Mouse (Mus musculus) forebrain, embryonic 12.5 days (tissue): Measurements from ENCODE around the gene Irf1. TPM values are rescaled to one million over a fixed set of nuclear protein-coding genes. Genes with fewer than 3 reads are reported as not detected.
A peak's percentile ranks its signal among the peaks of the same experiment; 100 is the strongest.

Experiments
- ATAC-seq: fragments of 200-750 bp; cut with Nextera tagmentation; 2 replicates; pipeline ENCODE4 v1.8.0; 2017; ENCODE audit warnings: moderate TSS enrichment; ENCODE audit not compliant: low FRiP score
- H3K27ac ChIP-seq: fragments of 300-500 bp; sonication (generic); 2 replicates; pipeline ENCODE4 v1.5.1; 2016; ENCODE audit warnings: mild to moderate bottlenecking
- H3K27me3 ChIP-seq: fragments of 300-500 bp; sonication (generic); 2 replicates; pipeline ENCODE4 v1.6.1; 2016; ENCODE audit warnings: mild to moderate bottlenecking
- H3K36me3 ChIP-seq: fragments of 300-500 bp; sonication (generic); replicated peaks from 2 replicates; pipeline ENCODE4 v1.6.1; 2016; ENCODE audit warnings: mild to moderate bottlenecking
- H3K4me1 ChIP-seq: fragments of 300-500 bp; sonication (generic); 2 replicates; pipeline ENCODE4 v1.6.1; 2016
- H3K4me2 ChIP-seq: fragments of 300-500 bp; sonication (generic); 2 replicates; pipeline ENCODE4 v1.6.1; 2016; ENCODE audit warnings: mild to moderate bottlenecking, moderate library complexity
- H3K4me3 ChIP-seq: fragments of 300-500 bp; sonication (generic); replicated peaks from 2 replicates; pipeline ENCODE4 v1.5.1; 2016; ENCODE audit warnings: mild to moderate bottlenecking
- H3K9ac ChIP-seq: fragments of 300-500 bp; sonication (generic); 2 replicates; pipeline ENCODE4 v1.6.1; 2016; ENCODE audit warnings: mild to moderate bottlenecking
- H3K9me3 ChIP-seq: fragments of 300-500 bp; sonication (generic); 2 replicates; pipeline ENCODE4 v1.6.1; 2016
- WGBS: fragments of 180-500 bp; shearing (Covaris S2); methylation state at CpG from one replicate; pipeline ENCODE4 v1.1.7; 2016; 5-methylcytosine and 5-hydroxymethylcytosine counted together
- polyA plus RNA-seq: library from polyadenylated mRNA; unstranded; fragments of >200 nt; fragmentation: Nextera tagmentation; extraction: Ambion mirVana; gene quantifications from 2 replicates; pipeline ENCODE4 v1.2.1, GENCODE M21; 2016

The Irf1 gene
- polyA plus RNA-seq, 1 experiment from 2014 or later: 3.9 TPM

DNA sequence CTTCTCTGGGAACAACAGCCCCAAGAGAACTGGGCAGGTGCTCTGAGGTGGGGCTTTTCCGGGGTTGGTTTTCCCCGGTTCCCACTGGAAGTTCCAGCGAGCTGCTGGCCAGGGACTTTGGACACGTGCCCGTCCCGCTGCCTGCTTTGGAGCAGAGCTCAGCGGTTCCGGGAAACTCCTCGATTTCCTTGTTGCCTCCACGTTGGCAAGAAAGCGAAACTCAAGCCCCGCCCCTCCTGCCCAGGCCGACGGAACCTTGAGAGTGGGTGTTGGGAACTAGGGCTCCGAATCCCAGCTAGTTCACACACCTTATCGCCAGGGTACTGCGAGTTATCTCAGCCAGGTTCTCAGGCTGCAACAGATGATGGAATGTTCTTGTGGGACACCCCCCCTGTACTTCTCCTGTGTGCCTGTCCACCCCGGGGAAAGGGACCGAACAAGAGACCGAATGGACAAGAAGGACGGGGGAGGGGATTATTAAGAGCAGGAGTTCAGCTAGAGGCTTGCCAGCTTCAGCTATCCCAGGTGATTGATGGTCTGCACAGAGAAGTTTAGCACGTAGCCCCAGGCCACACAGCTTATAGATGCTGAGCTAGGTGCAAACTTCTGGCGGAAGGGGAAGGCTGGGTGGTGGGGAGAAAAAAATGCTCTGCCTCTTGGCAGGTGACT lies 6.9 kb upstream of the Irf1 start:
- no peak; the same call in 1 of the 2 replicates for ATAC-seq
- Histone ChIP-seq H3K4me2 (peak overlapping the region; percentile 61), H3K27ac (no peak overlapping the region), H3K36me3 (no peaks in the 10 kb centered on the region), H3K4me3 (peak overlapping the region; percentile 34), H3K9ac (peak overlapping the region; percentile 46), H3K4me1 (peaks cover 38% of the 10 kb centered on the region), H3K9me3 (no peaks in the 10 kb centered on the region), H3K27me3 (peaks cover 76% of the 10 kb centered on the region)
- WGBS: 9% methylated on average over 23 of the region's 23 CpGs

DNA sequence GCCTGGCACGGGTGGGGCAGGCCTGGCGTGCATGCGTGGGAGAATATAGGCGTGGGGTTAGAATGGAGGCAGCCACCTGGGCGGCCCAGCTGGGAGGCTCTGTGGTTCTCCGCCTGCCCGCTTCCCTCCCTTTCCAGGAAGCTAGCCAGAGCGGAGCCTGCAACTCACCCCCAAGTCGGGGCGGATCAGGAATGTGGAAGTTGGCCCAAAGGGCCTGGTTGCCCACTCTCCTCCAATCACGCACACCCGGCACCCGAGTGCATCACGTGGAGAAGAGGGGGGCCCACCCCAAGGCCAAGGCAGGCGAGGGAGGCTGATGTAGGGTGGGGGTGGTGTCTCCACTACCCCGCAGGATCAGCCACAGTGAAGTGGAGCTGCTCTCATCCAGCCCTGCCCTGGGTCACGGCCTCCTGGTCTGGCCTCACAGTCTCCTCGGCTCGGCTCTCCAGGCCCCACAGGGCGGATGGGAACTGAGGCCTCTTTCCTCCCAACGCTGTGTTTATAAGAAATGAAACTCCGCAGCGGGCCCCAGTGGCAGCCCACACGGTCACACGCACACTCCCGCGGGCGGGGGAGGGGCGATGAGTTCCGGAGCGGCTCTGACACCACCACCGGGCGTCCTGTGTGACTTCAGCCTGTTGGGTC lies 6.2 kb upstream of the Irf1 start:
- H3K4me2 ChIP-seq: peak overlapping the region; percentile 61
- H3K9ac ChIP-seq: peak overlapping the region; percentile 46
- H3K36me3 ChIP-seq: no peaks in the 10 kb centered on the region
- H3K4me3 ChIP-seq: peak overlapping the region; percentile 34
- H3K9me3 ChIP-seq: no peaks in the 10 kb centered on the region
- H3K27ac ChIP-seq: 0 out of 2 replicates have a peak overlapping the region, but pooled peaks have one; percentile 25
- ATAC-seq: peak; percentile 67
- WGBS: 3% methylated on average over 33 of the region's 33 CpGs
- H3K27me3 ChIP-seq: peaks cover 74% of the 10 kb centered on the region
- H3K4me1 ChIP-seq: peaks cover 38% of the 10 kb centered on the region

DNA sequence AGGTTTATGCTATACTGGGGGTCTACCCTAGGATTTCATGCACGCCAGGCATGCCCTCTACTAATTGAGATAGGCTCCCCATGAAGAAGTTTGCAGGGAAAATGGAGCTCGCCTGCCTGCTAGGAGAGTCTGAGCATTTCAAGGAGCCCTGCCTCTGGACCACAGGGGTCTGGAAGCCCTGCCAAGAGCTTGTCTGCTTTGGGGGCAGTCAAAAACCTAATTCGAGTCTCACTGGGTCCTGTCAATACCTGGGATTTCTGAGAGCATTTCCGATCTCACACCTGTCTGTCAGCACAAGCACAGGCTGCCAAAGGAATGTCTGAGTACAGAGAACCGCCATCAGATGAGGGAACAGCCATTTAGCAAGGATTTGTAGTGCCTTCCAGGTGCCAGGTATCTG lies 5.2 kb upstream of the Irf1 start:
- WGBS: 42% methylated on average over 5 of the region's 5 CpGs
- Histone ChIP-seq H3K27ac (no peak overlapping the region), H3K4me1 (peaks cover 36% of the 10 kb centered on the region), H3K9ac (no peak overlapping the region), H3K27me3 (peaks cover 79% of the 10 kb centered on the region), H3K4me2 (no peak overlapping the region), H3K4me3 (no peak overlapping the region), H3K9me3 (no peaks in the 10 kb centered on the region), H3K36me3 (no peaks in the 10 kb centered on the region)
- ATAC-seq: no peak

DNA sequence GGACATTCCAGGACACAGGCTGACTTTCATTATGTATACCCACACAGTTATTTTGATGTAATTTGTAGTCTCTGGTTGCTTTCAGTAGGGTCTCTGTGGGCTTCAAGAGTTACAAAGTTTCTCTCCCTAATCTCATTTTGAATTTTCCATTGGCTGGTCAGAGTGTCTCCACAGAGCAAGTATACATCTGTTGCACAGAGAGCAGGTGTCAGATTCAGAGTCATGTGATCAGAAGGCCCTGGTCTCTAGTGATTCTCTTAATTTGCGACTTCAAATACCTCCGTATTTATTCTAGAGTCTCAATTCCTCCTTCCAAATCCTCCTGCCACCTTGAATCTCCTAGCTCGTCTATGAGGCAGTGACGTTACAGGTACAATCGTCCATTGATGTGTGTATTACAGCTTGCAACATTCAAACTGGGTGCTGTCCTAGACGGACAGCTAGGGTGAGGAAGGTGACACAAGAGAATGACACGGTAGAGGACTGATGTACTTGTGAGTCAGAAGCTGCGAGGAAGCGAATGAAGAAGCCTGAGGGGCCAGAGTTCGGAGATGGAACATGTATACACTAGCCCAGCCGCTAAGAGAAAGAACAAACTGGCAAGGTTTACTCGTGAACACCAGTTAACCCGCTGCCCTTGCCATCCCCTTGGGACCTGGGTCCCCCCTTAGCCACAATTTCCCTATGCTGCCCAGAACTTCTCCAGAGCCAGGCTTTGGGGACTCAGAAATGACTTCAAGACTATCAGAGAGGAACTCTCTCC lies 1.2 kb upstream of the Irf1 start:
- H3K27ac ChIP-seq: no peak overlapping the region
- H3K9ac ChIP-seq: no peak overlapping the region
- no peak for ATAC-seq
- WGBS: 78% methylated on average over 13 of the region's 13 CpGs
- H3K4me3 ChIP-seq: no peak overlapping the region
- peaks cover 50% of the 10 kb centered on the region for H3K27me3 ChIP-seq
- H3K36me3 ChIP-seq: no peaks in the 10 kb centered on the region
- H3K4me2 ChIP-seq: no peak overlapping the region
- H3K9me3 ChIP-seq: no peaks in the 10 kb centered on the region
- H3K4me1 ChIP-seq: peaks cover 19% of the 10 kb centered on the region

DNA sequence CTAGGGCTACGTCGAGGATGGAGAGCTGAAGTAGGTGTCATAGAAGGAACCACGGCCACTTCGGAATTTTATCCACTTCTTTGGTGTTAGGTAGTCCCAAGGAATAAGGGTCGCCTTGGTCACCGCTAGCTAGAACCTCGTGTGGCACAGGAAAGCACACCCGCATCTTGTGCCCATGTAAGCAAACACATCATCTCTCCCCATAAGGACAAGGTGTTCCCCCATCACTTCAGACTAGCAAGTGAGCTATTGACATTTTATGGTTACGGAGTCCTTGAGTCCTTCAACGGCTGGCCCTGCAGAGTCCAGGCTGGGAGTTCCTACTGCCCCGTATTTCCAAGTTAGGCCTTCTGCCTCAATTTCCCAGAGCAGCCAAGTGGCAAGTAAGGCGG lies 633 bp upstream of the Irf1 start:
- Histone ChIP-seq H3K9me3 (no peaks in the 10 kb centered on the region), H3K4me1 (peaks cover 13% of the 10 kb centered on the region), H3K9ac (peak overlapping the region; percentile 60; the same call in 1 of the 2 replicates), H3K27ac (no peak overlapping the region), H3K27me3 (peaks cover 46% of the 10 kb centered on the region), H3K4me3 (peak overlapping the region; percentile 74), H3K36me3 (no peaks in the 10 kb centered on the region), H3K4me2 (peak overlapping the region; percentile 98)
- no peak for ATAC-seq
- 60% methylated on average over 12 of the region's 12 CpGs for WGBS

DNA sequence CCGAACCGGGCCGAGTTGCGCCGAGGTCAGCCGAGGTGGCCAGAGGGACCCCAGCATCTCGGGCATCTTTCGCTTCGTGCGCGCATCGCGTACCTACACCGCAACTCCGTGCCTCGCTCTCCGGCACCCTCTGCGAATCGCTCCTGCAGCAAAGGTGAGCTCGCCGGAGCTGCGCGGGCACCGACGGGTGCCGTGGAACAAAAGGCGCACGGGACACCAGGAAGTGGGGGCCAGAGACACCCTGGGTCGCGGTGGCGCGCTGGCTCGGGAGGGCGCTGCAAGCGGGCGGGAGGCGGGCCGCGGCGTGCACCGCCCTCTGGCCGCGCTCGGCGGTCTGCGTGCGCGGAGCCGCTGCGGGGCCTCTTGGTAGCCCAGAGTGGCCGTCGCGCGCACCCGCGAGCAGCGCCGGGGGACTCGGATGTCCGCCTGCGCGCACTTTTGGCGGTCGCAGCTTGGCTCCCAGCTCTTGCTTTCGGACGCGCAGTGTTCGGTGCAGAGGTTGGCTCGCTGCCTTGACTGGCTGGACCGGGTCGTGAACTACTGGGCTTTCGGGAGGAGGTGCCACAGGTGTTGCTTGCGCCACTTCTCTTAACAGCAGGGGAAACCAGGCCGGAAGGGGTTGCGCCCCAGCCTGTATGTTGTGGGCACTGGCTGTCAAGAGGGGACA lies 444 bp downstream of the Irf1 start:
- ATAC-seq: peak; percentile 87
- Histone ChIP-seq H3K4me3 (peak overlapping the region; percentile 74), H3K27ac (0 out of 2 replicates have a peak overlapping the region, but pooled peaks have one; percentile 25), H3K4me2 (peak overlapping the region; percentile 98), H3K9ac (peak overlapping the region; percentile 60), H3K36me3 (0 out of 2 replicates have a peak, but pooled peaks cover 3% of the 10 kb centered on the region), H3K4me1 (peaks cover 12% of the 10 kb centered on the region; the same call in 1 of the 2 replicates), H3K27me3 (peaks cover 38% of the 10 kb centered on the region), H3K9me3 (no peaks in the 10 kb centered on the region)
- under 1% methylated on average over 75 of the region's 75 CpGs for WGBS

DNA sequence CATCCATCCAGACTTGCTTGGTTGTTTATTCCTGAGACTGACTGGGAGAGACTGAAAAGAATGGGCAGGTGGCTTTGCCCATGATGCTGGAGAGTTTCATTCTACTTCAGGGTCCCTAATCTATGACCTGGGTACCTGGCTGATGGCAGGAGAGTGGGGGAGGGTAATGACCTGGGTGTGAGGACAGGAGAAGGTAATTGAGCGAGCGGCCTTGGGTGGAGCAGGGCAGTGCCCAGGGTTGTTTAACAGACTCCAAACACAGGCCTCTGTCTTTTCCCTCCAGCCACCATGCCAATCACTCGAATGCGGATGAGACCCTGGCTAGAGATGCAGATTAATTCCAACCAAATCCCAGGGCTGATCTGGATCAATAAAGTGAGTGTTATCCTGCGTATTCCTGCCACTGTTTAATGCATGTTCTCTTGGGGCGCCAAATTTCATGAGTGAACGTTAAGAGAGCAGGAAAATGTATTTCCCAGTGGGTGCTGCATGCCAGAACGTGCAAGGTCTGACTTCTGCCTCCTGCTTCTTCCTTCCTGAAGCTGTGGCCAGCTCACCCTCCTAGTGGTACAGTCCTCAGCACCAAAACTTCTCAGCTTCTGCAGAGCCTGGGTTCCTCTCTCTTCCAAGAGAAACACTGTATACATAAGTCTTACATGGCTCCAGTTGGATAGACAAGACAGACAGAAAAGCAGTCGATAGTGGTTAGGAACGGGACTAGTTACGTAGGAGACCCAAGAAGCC lies 1.4 kb downstream of the Irf1 start:
- Histone ChIP-seq H3K4me1 (peaks cover 12% of the 10 kb centered on the region; the same call in 1 of the 2 replicates), H3K36me3 (0 out of 2 replicates have a peak, but pooled peaks cover 3% of the 10 kb centered on the region), H3K4me3 (no peak overlapping the region), H3K4me2 (peak overlapping the region; percentile 98), H3K9me3 (no peaks in the 10 kb centered on the region), H3K27me3 (peaks cover 34% of the 10 kb centered on the region), H3K27ac (no peak overlapping the region), H3K9ac (no peak overlapping the region)
- WGBS: 89% methylated on average over 11 of the region's 11 CpGs
- ATAC-seq: no peak

DNA sequence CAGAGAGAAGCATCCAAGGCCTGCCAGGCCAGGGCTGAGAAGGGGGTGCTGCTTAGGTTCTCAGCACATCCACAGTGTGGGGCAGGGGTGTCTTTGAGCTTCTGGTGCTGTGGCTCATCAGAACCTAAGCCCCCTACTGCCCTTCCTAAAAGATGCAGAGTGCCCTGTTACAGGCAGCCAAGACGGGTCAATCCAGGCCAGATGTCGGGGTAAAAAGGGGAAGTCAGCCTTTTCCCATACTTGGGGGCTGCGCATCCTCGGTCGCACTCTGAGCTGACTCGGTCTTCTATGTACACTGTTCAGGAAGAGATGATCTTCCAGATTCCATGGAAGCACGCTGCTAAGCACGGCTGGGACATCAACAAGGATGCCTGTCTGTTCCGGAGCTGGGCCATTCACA lies 2.7 kb downstream of the Irf1 start:
- H3K4me2 ChIP-seq: no peak overlapping the region
- no peaks in the 10 kb centered on the region for H3K9me3 ChIP-seq
- H3K4me1 ChIP-seq: peaks cover 12% of the 10 kb centered on the region; the same call in 1 of the 2 replicates
- peaks cover 26% of the 10 kb centered on the region for H3K27me3 ChIP-seq
- WGBS: 83% methylated on average over 9 of the region's 9 CpGs
- no peak for ATAC-seq
- H3K9ac ChIP-seq: no peak overlapping the region
- no peak overlapping the region for H3K4me3 ChIP-seq
- H3K36me3 ChIP-seq: 0 out of 2 replicates have a peak, but pooled peaks cover 3% of the 10 kb centered on the region
- H3K27ac ChIP-seq: no peak overlapping the region

DNA sequence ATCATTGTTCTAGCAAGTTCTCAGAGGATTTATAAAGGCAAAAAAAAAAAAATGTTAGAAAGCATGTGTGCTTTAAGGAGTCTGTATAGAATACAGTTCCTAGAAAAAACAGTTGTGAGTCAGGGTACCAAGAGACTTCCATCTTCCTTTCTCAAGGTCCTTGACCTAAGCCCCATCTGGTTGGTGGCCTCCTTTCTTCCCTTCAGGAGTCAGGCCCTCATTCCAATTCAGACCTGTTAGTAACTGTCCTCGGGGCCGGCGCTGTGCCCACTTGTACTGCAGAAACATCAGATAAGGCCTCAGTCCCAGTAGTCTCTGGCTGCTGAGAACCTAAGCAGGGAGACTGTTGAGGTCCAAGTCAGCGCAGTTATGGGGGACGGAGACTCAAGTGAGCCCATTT lies 3.3 kb downstream of the Irf1 start, which contains the start of gene Gm17334:
Gm17334 (minus strand) TSS at position 101 of the 400 bp plus-strand sequence.
- peaks cover 12% of the 10 kb centered on the region; the same call in 1 of the 2 replicates for H3K4me1 ChIP-seq
- ATAC-seq: no peak
- H3K36me3 ChIP-seq: 0 out of 2 replicates have a peak, but pooled peaks cover 3% of the 10 kb centered on the region
- H3K9me3 ChIP-seq: no peaks in the 10 kb centered on the region
- H3K4me3 ChIP-seq: no peak within 1 kb of the TSS
- no peak within 1 kb of the TSS for H3K4me2 ChIP-seq
- H3K9ac ChIP-seq: no peak within 1 kb of the TSS
- no peak within 1 kb of the TSS for H3K27ac ChIP-seq
- 95% methylated on average over 5 of the region's 5 CpGs for WGBS
- H3K27me3 ChIP-seq: peaks cover 25% of the 10 kb centered on the region

DNA sequence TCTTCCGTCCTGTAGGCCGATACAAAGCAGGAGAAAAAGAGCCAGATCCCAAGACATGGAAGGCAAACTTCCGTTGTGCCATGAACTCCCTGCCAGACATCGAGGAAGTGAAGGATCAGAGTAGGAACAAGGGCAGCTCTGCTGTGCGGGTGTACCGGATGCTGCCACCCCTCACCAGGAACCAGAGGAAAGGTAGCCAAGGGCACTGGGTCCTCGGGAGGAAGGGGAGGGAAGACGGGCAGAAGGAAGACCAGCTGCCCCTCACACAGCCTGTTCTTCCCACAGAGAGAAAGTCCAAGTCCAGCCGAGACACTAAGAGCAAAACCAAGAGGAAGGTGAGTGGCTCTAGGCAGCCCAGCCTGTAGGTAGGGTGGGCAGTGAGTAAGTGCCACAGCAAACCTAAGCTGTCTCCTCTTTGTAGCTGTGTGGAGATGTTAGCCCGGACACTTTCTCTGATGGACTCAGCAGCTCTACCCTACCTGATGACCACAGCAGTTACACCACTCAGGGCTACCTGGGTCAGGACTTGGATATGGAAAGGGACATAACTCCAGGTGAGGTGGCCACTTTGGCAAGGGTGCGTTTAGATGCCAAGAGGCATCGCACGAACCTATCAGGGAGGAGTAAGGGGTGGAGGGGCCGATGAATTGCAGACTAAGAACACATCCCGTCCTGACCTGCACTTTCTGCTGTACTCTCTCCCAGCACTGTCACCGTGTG lies 4.0 kb downstream of the Irf1 start:
- no peak for ATAC-seq
- no peak overlapping the region for H3K4me3 ChIP-seq
- no peak overlapping the region for H3K4me2 ChIP-seq
- H3K36me3 ChIP-seq: 0 out of 2 replicates have a peak, but pooled peaks cover 3% of the 10 kb centered on the region
- H3K27ac ChIP-seq: no peak overlapping the region
- 92% methylated on average over 16 of the region's 16 CpGs for WGBS
- no peak overlapping the region for H3K9ac ChIP-seq
- H3K9me3 ChIP-seq: no peaks in the 10 kb centered on the region
- peaks cover 12% of the 10 kb centered on the region; the same call in 1 of the 2 replicates for H3K4me1 ChIP-seq
- peaks cover 20% of the 10 kb centered on the region for H3K27me3 ChIP-seq
